Mouse (Mus musculus): ENCODE data around the gene Serpina3b.
"Not testable (repeated sequence)": the region's sequence is repeated elsewhere in the genome, so short reads cannot be mapped to it uniquely, and the experiment has no call there.

Gene Serpina3b

GRCm38 (mm10) chr12:104127696-104128095 is at the start of gene Serpina3b:
Serpina3b (plus strand) TSS chr12:104127996.
- DNase-seq (ENCODE audit: low spot score), result no peak

- DNase-seq (ENCODE audit: low spot score), result no peak
Observed at GRCm38 (mm10) chr12:104090119-104090518, 37.7 kb upstream of the Serpina3b start.

DNA sequence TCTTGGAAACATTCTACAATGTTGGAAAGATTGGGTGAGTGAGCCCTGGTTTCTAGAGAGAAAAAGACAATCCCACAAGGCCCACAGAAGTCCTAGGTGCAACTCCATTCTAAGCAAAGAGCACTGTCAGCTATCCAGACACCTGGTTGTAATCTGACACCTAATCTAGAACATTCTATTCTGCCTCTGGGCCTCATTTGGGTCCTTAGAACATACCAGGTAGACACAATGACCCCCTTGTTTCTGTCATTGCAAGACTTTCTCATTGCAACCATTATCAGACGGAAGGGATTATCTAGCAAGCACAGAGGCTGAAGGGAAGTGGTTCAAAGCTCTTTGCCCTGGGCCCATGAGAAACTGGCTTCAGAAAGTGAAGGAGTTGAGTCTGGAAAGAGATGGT is 36.5 kb upstream of the Serpina3b start:
- no peak for DNase-seq (ENCODE audit: low spot score)

DNA sequence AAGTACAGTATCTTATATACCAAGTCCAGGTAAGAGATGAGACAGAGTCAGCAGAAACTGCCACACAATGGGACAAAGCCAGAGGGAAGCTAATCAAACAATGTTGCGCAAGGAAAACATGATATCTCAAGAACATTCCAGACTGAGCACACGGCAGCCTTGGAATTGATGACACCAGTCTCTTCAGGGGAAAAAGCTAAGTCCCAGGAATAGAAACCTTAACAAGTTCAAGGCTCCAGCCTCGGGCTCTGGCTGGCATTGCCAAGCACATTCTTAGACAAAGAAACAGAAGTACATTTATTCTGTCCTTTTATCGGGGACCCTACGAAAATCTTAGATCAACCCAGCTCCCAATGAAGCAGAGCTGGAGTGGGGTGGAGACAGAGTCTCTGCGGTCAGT is 27.0 kb upstream of the Serpina3b start, which contains the start of gene Serpina5:
TSS of gene Serpina5 (plus strand) at position 346 of the 400 bp plus-strand sequence.
- DNase-seq (ENCODE audit: low spot score), result no peak

DNA sequence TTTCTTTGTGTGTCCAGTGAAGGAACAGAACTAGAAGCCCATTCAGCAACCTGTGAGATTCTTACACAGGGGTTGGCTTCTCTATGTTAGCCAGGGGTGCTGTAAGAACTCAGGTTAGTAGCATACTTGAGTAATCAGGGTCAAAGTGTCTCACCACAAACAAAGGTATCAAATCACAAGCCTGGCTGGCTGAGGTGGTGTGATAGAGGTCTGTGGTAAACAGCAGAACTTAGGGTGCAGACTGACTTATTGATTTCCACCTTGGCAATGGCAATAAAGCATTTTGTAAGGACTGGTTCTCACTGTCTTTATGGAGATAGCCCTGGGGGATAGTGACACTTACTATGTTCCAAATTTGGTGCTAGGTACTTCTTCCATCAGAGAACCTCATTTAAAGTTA is 21.9 kb upstream of the Serpina3b start:
- no peak for DNase-seq (ENCODE audit: low spot score)

- DNase-seq (ENCODE audit: low spot score), result no peak
Observed at GRCm38 (mm10) chr12:104106919-104107318, 20.9 kb upstream of the Serpina3b start.

GRCm38 (mm10) chr12:104108507-104108906 is 19.3 kb upstream of the Serpina3b start:
- no peak for DNase-seq (ENCODE audit: low spot score)

GRCm38 (mm10) chr12:104112333-104112732 is 15.5 kb upstream of the Serpina3b start, which contains the start of gene Serpina3a:
Serpina3a (plus strand) TSS chr12:104112724.
- DNase-seq (ENCODE audit: low spot score), result not testable (repeated sequence)

GRCm38 (mm10) chr12:104114921-104115579 is 12.7 kb upstream of the Serpina3b start:
- no peak for DNase-seq (ENCODE audit: low spot score)

GRCm38 (mm10) chr12:104123097-104123496 is 4.7 kb upstream of the Serpina3b start:
- DNase-seq (ENCODE audit: low spot score), result no peak

- DNase-seq (ENCODE audit: low spot score), result no peak
Observed at GRCm38 (mm10) chr12:104123996-104124395, 3.8 kb upstream of the Serpina3b start.

DNA sequence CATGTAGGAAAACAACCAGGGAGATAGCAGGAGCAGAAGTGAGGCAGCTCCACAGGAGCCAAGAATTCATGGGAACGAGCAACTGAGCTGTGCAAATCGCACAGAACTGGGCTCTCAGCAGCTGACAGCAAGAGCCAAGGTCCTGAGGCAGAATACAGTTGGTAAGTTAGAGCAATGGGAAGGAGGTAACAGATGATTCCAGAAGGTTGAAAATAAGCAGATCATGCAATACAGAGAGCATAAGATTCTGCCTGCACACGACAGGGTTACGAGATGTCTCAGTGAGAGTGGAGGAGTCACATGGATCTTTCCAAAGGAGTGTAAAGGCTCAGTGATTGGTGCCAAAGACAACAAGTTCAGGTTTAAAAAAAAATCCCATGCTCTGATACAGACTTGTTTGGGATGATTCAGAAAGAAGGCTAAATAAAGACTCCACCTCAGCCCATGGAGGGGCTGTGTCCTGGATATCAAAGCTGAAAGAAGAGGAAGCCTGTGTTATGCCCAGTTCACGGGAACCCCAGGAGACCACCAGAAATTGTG is 2.7 kb upstream of the Serpina3b start:
- DNase-seq (ENCODE audit: low spot score), result no peak

- DNase-seq (ENCODE audit: low spot score), result no peak
Observed at GRCm38 (mm10) chr12:104131041-104131440, 3.2 kb downstream of the Serpina3b start.

GRCm38 (mm10) chr12:104138216-104138615 is 10.4 kb downstream of the Serpina3b start:
- no peak for DNase-seq (ENCODE audit: low spot score)

DNA sequence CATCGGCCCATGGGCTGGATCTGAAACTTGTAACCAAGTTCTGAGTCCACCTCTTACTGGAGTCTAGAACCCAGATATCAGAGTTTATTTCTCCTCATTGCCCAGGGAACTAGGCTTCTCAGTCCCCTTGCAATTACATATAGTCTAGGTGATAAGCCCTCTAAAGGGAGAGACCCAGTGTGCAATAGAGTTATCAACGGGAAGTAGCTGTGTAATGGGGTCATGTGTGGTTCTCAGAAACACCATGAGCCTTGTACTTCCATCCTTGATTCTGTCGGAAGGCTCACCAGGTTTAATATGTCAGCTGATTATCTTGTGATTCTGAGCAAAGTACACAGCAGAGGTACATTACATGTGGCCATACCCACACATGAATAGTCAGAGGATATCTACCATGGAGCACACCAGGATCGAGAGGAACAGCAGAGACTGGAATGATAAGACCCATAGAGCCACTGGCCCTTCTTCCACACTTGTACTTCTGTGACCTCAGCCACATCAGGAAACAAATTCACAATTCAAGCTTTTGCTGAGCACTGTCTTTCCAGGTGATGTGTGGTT is 12.8 kb downstream of the Serpina3b start:
- DNase-seq (ENCODE audit: low spot score), result no peak

GRCm38 (mm10) chr12:104141506-104141905 is 13.7 kb downstream of the Serpina3b start:
- no peak for DNase-seq (ENCODE audit: low spot score)

GRCm38 (mm10) chr12:104142427-104142826 is 14.6 kb downstream of the Serpina3b start:
- DNase-seq (ENCODE audit: low spot score), result no peak

DNA sequence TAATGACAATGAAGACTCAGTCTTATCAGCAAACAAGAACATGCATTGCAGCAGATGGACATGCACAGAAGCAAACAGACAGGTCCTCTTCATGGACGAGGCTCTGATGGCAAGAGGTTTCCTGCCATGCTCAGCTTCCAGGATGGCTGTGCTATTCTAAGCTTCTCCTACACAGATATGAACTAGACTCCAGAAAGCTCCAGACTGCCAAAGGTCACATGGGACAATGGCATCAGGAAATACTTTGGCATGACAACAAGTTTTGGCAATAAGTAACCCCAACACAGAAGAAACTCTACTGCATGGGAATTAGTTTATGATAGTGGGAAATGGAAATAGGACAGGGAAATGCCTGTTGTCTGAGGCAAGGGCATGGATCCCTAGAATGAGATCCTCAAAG is 15.5 kb downstream of the Serpina3b start:
- DNase-seq (ENCODE audit: low spot score), result no peak

- no peak for DNase-seq (ENCODE audit: low spot score)
Observed at GRCm38 (mm10) chr12:104145571-104145970, 17.8 kb downstream of the Serpina3b start.

- no peak for DNase-seq (ENCODE audit: low spot score)
Observed at GRCm38 (mm10) chr12:104151989-104152388, 24.2 kb downstream of the Serpina3b start.

GRCm38 (mm10) chr12:104153041-104153645 is 25.3 kb downstream of the Serpina3b start:
- DNase-seq (ENCODE audit: low spot score), result no peak

DNA sequence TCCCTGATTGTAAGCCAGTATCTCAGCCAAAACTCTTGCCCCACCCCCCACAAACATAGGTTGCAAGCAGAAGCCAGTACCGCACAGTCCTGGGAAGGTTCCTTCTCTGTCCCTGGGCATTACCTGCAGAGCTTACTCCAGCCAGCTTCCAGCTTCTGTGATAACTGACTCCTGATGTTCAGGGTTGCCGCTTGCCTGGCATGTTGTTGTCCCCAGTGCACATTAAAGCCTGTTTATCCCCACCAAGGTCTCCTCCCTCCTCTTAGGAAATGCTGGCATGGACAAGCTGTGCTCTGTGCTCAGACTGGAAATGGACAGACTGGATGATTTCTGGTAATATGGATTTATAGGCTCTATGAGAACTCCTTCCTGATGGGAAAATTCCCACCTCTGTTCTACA is 25.9 kb downstream of the Serpina3b start, which contains the start of gene Serpina3c:
TSS of gene Serpina3c (minus strand) at position 215 of the 400 bp plus-strand sequence.
- DNase-seq (ENCODE audit: low spot score), result no peak

DNA sequence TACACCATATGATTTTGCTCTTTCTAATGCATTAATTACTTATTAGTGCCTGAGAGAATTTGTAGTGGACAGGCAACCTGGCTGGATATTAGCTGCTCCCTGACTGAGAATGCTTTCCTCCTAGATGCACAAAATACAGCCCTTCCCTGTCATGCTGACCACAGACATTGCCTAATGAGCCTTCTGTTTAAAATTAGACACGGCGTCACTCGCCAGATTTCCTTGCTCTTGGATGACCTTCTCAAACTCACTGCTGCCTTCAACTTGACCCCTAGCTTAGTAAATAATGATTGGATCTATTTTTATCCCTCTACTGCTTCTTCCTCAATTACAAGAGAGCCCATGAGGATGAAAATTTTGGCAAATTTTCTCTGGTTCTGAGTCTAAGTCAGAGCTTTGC is 47.0 kb downstream of the Serpina3b start:
- peak; percentile 12 for DNase-seq (ENCODE audit: low spot score)

All from embryo, embryonic 10.5 days (tissue).